Mouse (Mus musculus) retina, adult 2 months (tissue): ENCODE measurements around the gene Ccdc86.

ENCODE experiments used
- DNase-seq: peaks from one replicate; pipeline ENCODE4 v3.0.0-alpha.2; 2012; ENCODE audit warnings: low read depth, low spot score

Gene Ccdc86

GRCm38 (mm10) chr19:10949112-10949511 is at the start of gene Ccdc86:
TSS of gene Ccdc86 (minus strand) at chr19:10949266.
- DNase-seq, result peak; percentile 97

DNA sequence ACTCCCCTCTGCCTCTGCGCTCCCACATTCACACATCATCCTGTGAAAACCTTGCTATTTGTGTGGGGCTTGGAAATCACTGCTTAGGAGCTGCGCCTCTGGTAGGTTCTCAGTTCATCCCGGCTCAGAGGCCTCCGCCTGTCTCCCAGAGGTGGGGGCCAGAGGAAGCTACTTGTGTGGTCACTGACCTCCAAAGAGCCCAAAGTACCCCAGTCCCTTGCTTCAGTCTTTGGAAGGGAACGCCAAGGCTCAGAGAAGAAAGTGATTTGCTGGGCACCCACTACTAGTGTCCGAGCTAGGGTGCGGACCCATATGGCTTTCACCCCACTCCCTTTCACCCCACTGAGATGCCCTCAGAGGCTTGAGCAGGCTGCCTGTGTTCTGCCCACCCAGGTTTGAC is 44.1 kb upstream of the Ccdc86 start, which contains the start of gene Ms4a15:
Gene Ms4a15, minus strand, starts transcription at position 101 of the 400 bp plus-strand sequence.
- DNase-seq, result no peak

DNA sequence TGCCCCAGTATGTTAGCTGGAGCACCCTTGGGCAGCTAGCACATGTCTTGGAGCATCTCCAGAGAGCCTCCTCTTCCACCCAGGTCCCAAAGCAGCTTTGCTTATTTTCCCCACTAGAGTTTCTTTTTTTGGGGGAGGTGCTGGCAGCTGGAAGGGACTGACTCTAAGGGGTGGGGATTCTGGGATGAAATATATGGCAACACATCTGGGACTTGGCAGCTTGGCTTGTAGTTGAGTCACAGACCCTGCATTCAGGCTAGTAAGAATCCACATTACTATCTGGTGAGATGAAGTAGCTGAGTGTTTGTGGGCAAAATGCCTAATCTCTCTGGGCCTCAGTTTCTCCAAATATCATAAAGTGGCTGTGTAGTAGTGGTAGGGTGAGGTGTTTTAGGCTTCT is 42.8 kb upstream of the Ccdc86 start:
- no peak for DNase-seq

DNA sequence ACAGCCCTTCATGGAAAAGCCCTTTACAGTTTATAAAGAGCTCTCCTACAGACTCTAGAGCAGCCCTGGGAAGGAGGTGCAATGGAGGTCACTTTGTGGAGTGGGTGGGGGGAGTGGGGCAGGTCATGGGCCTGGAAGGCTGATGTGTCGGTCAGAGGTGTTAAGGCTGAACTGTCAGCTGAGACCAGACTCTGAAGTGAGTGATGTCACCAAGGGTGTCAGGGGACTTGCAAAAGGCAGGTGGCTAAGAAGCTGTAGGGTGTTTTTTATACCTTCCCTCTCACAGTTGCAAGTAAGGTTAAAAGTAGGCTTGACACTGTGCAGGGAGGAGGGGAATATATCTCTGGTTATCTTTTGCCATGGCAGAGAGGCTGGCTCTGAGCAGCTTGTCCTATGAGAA is 41.7 kb upstream of the Ccdc86 start:
- DNase-seq, result no peak

DNA sequence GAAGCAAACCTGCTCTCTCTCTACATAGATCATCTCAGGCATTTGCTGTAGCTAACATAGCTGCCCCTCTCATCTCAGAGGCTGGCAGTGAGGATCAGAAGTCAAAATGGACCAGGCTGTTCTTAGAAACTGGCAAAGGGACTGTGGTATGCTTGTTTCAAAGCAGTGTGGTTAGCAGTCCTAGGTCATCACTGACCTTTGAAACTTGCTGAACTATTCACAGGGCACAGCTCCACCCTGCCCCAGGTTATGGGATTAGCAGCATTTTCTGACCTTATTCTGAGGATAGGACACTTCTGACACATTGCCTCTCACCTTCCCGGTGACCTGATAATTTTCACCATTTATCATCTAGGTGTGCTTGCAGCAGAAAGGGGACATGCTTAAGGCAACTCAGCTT is 39.5 kb upstream of the Ccdc86 start:
- DNase-seq, result no peak

DNA sequence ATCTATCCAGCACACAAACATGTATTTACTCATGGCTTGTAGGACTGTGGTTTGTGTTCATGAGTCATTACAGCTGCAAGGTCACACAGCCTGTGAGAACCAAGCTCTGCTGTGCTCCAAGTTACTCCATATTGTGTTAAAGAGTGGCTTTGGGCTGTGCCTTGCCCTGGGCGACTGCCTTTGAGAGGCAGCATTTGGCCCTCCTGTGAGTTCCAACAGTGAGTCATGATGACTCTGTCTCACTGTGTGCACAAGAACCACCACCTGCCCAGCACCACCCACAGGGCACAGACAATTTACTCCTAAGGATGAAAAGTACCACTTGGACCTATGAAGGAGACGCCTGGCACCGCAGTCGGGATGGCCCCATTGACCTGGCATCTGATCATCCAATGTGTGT is 36.8 kb upstream of the Ccdc86 start:
- DNase-seq, result no peak

- no peak for DNase-seq
Measured at GRCm38 (mm10) chr19:10984551-10984950, 35.5 kb upstream of the Ccdc86 start.

DNA sequence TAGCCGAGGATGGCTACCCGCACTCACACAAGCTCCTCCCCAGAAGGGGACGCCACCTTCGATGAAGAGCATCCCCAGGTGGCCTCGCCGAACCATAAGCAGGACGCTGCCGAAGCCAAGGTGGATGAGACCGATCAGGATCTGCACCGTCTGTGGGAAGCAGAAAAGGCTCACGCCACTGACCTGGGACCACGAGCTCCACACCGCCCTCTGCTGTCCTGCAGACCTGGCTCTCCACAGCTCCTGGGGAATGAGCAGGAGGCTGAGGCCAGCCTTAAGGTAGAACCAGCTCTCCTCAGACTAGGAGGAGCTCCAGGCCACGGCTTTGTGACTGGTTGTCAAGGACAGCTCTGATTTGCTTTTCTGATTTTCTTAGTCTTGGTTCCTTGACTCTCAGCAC is 34.1 kb upstream of the Ccdc86 start:
- DNase-seq, result no peak

DNA sequence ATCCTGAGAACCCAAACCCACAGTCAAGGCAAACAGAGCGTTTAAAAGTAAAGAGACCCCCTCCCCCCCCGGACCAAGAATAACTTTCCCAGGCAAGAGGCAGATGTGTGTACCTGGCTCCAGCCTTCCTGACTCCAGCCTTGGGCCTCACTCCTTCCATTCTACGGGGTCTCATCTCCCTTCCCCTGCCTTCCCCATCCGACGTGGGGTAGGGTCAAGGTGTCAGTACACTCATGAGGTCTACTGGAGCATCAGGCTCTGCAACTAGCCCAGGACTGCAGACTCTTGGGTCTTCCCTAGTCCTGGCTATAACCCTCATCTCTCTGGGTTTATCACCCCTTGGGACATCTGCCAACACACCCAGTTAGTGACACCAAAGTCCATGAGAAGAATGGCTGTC is 31.1 kb upstream of the Ccdc86 start:
- no peak for DNase-seq

DNA sequence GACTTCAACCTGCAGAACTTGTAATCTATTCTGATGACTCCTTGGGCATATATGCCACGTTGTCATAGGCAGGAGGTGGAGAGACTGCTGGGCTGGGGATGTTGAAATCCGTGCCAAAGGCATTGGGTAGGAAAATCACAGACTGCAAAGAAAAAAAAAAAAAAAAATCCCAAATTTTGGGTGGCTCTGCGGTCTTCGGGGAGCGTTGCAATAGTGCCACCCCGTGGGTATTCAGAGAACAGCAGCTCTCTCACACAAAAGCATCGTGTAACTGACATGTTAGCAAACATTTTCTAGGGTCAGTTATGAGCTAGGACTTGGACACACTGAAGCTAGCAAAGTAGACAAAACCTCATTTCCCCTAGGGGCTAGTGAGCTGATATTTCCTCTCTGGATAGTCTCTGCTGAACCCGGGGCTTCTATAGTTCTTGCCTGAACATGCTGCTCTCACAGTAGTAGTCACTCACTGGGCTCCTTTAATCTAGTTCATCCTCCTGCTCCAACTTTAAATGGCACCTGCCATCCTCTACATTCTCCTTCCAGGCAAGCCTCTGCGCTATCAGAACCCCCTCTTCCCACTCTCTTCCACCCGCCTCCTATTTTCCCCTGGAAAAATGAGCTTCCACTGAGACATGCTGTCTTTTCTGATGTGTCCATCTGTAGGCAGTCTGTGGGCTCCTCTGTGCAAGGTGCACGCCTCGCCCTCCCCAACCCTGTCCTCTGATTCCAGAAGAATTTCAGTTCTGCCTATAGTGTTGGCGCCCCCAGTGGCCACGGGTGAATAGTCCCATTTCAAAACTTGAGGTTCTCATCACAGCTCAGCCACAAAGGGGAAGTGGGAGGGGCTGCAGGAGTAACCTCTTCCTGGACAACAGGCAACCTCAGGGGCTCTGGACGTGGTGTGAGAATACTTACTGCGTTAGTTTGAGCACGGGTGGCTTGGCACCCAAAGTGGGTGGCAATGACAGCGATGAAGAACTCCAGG is 30.4 kb upstream of the Ccdc86 start:
- no peak for DNase-seq

GRCm38 (mm10) chr19:10976318-10976717 is 27.3 kb upstream of the Ccdc86 start:
- no peak for DNase-seq

DNA sequence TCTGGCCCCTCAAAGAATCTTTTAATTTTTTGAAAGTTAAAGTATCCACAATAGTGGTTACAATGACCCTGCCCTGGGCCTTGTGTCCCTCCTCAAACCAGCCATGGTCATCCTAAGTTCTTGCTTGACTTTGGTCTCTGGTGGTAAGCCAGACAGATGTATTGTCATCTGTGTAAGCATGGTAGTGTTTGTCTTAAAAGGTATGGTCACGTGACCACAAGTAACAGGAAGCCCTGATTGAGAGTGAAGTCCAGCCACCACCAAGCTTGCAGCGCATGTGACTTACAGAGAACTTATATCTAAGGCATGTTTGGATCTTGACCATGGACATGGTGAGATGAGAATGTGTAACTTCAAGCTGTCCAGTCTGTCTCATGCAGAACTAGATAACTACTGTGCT is 26.1 kb upstream of the Ccdc86 start:
- no peak for DNase-seq

GRCm38 (mm10) chr19:10974238-10974865 is 25.3 kb upstream of the Ccdc86 start, which contains the start of gene Ms4a10:
TSS of gene Ms4a10 (minus strand) at chr19:10974670.
- no peak for DNase-seq

DNA sequence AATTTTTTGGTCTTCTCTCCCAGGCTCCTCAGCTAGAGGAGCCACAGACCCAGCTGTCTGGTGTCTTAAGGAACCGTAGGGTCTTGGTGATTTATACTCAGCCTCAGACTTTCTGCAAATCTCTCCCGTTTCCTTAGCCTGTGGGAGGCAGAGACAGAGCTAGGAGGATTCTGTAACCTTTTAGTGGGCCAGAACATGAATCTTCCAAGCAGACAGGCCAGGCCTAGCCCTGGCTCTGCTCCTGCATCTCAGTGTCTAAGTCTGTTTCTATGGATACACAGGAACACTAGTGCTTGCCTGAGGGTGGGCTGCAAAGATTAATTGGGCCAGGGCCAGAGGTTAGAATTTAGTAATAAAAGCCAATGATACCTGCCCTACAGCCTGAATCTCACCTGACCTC is 24.1 kb upstream of the Ccdc86 start:
- DNase-seq, result no peak

DNA sequence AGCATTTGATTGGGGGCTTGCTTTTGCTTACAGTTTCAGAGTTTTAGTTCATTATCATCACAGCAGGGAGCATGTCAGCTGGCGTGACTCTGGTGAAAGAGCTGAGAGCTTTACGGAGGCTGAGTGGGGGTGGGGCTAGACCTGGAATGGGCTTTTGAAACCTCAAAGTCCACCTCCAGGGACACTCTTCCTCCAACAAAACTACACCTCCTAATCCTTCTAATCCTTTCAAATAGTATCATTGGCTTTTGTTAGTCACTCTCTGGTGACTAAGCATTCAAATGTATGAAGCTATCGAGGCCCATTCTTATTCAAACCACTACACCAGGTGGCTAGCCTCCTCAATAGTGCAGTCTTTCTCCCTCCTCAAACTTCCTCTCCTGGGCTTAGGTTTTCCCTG is 23.6 kb upstream of the Ccdc86 start:
- no peak for DNase-seq

DNA sequence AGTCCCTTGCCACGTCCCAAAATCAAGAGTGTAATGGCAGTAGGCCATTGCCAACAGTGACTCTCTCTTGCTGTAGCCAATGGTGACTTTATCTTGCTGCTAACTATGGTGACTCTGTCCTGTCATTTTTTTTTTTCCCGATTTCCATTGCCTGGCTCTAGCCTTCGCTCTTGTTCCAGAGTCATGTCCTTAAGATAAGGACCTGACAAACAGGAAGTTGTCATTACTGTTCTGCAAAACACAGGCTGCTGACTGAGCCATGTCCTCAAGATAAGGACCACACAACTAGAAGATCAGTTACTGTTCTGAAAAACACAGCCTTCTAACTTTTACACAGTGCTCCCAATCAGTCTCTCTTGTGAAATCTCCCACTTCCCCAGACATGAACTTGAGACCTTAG is 21.4 kb upstream of the Ccdc86 start:
- DNase-seq, result no peak

DNA sequence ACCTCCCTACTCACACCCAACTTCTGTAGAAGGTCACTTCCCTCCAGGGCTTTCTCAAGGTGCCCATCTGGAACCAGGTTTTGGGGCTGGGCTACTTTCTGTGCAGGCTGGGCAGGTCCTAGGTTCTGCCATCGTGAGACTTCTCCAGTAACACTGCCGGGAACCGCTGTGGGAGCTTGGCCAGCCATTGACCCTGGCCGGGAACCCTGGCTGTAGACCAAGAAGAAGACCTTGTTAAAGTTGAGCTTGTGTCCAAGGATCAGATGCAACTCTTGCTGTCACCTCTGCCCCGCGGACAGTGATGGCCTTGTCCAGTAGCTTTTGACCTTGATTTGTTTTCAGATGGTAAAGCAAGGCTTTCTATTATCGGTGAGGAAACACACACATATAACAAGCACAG is 19.5 kb upstream of the Ccdc86 start:
- no peak for DNase-seq

- no peak for DNase-seq
Measured at GRCm38 (mm10) chr19:10965721-10966120, 16.7 kb upstream of the Ccdc86 start.

DNA sequence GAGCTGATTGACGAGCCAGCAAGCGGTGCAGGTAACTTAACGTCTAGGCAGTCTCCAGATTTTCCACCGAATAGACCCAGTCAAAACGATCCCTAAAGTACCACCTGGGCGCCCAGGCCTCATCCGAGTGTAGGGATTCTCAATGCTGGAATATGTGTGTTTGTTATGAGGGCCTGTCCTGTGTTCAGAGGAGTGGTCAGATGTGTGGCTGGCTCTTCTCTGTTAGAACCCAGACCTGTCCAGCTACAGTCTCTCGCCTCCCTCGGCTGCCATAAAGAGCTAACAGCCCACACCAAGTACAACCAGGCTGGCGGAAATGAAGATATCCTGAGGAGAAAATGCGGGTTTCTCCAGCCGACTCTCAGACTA is 10.9 kb upstream of the Ccdc86 start:
- DNase-seq, result no peak

- peak; percentile 58 for DNase-seq
Measured at GRCm38 (mm10) chr19:10959085-10959977, 10.3 kb upstream of the Ccdc86 start.

DNA sequence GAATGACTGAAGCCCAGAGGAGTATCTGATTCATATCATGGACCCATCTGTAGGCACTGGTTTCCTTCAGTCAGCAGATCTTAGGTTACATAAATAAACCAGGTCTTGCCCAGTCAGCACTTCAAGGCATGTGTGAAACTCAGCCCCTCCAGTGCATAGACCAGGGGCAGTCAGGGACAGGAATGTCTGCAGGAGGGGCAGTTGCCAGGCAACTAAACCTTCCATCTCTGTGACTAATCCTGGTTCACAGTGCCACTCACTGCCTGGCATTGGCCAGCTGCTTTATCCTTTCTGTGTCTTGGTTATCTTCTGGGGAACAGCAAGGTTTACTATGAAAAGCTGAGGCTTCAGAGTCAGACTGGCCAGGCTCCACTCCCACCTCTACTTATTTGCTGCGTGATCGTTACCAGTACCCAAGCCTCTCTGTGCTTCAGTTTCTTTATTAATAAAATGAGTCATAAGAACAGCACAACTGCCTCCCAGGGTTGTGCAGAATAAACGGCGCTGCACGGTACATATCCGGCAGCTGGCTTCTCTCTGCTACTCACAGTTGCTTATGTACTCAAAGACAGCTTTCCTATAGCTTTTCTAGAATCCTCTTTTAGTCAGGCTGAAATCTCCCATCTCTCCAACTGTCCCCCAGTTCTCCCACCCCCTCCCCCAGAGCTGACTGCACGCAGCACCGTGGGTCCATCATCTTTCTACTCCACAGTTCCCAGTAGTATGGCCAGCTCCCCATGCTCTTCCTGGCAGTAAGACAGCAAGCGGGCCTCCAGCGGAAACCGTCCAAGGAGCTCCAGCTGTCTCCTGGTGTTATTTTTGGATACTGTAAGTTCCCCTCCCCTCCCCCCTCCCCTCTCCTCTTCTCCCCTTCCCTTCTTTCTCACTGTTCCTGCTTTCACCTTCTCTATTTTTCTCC is 3.2 kb upstream of the Ccdc86 start:
- peak; percentile 77 for DNase-seq
